Mouse (Mus musculus): ENCODE data around the gene Adipoq. TPM values are rescaled to one million over a fixed set of nuclear protein-coding genes. Genes with fewer than 3 reads are reported as not detected.

The Adipoq gene
- polyA plus RNA-seq, 1 experiment from 2014 or later: not detected

DNA sequence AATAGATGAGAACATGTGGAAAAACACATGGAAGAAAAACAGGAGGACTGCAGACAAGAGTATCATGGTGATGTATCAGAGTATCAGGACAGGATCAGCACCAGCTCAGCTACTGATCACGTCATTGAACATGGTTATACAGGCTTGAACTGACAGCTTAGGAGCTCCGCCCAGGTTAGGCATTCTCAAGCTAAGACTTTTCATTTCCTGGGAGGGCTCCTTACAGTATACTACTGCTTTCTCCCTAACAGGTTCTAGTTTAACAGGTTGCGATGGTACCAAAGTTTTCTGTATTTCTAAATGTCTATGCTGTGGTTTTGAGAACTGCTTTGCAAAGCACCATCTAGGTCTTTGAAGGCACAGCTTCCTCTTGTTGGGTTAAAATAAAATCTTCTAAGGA is 35.2 kb downstream of the Adipoq start:
- no peak for DNase-seq (ENCODE audit: low spot score, missing footprints)

DNA sequence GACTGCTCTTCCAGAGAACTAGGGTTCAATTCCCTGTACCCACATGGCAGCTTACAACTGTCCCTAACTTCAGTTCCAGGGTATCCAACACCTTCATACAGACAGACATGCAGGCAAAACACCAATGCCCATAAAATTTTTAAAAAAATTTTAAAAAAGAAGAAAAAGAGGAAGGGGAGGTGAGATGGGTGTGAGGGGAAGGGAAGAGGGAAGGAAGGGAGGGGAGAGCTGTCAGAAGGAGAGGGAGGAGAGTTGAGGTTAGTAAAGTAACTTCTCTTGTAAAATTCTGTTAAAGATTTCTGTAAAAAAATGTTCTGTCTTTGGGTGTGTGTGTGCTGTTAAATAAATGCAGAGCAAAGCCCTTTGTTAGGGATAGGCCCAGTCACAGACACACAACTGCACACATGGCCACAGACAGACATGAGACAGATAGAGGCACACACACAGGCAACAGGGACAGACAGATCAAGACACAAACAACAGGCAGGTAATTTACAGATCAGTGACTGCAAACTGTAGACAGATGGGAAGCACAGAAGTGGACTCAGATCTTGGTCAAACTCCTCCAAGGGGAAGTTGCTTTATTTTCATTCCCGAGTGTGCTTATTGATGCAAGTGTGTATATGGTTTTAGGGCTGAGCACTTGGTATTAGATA is 35.7 kb downstream of the Adipoq start:
- Histone ChIP-seq H3K27ac (ENCODE audit: low read depth, low read length) (no peak overlapping the region), H3K4me3 (ENCODE audit: low read depth, low read length) (no peak overlapping the region), H3K9ac (ENCODE audit: low read length) (no peak overlapping the region), H3K4me1 (ENCODE audit: control insufficient read depth, insufficient read depth, low read length) (no peaks in the 10 kb centered on the region), H3K4me2 (no peak overlapping the region), H3K27me3 (ENCODE audit: control insufficient read depth, insufficient read depth, low read length) (no peaks in the 10 kb centered on the region), H3K36me3 (ENCODE audit: control insufficient read depth, insufficient read depth, low read length) (no peaks in the 10 kb centered on the region), H3K9me3 (ENCODE audit: control insufficient read depth, low read length) (no peaks in the 10 kb centered on the region)
- WGBS: 66% methylated on average over 1 of the region's 1 CpGs
- ATAC-seq (ENCODE audit: low FRiP score): no peak
- no peak for DNase-seq (ENCODE audit: low spot score, missing footprints)

More for the DNA sequence above, 35.2 kb downstream of the Adipoq start:
- H3K9me3 ChIP-seq (ENCODE audit: control insufficient read depth, low read length): no peaks in the 10 kb centered on the region
- no peaks in the 10 kb centered on the region for H3K36me3 ChIP-seq (ENCODE audit: control insufficient read depth, insufficient read depth, low read length)
- H3K4me3 ChIP-seq (ENCODE audit: low read depth, low read length): no peak overlapping the region
- no peaks in the 10 kb centered on the region for H3K4me1 ChIP-seq (ENCODE audit: control insufficient read depth, insufficient read depth, low read length)
- 84% methylated on average over 3 of the region's 3 CpGs for WGBS
- H3K9ac ChIP-seq (ENCODE audit: low read length): no peak overlapping the region
- H3K27ac ChIP-seq (ENCODE audit: low read depth, low read length): no peak overlapping the region
- no peaks in the 10 kb centered on the region for H3K27me3 ChIP-seq (ENCODE audit: control insufficient read depth, insufficient read depth, low read length)
- H3K4me2 ChIP-seq: no peak overlapping the region
- no peak for ATAC-seq (ENCODE audit: low FRiP score)

DNA sequence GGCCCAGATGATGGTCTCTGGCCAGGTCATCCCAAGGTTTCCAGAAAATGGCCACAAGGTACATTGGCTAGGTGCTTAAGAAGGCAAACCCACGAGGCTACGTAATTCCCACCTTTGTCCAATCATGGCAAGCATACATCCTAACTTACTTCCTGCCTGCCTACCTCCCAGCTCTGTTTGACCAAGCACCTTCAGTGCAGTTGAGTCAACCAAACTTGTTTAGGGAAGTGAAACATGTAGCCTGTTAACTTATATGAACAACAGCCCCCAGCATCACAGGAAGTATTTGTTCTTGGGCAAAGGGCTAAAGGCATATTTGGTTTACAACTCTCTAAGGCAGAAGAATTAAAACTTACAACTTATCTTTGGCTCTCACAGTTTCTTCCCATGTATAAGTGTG is 39.5 kb downstream of the Adipoq start:
- Histone ChIP-seq H3K27me3 (ENCODE audit: control insufficient read depth, insufficient read depth, low read length) (no peaks in the 10 kb centered on the region), H3K4me2 (no peak overlapping the region), H3K9me3 (ENCODE audit: control insufficient read depth, low read length) (no peaks in the 10 kb centered on the region), H3K27ac (ENCODE audit: low read depth, low read length) (no peak overlapping the region), H3K4me1 (ENCODE audit: control insufficient read depth, insufficient read depth, low read length) (no peaks in the 10 kb centered on the region), H3K36me3 (ENCODE audit: control insufficient read depth, insufficient read depth, low read length) (no peaks in the 10 kb centered on the region), H3K4me3 (ENCODE audit: low read depth, low read length) (no peak overlapping the region), H3K9ac (ENCODE audit: low read length) (no peak overlapping the region)
- 88% methylated on average over 2 of the region's 2 CpGs for WGBS
- ATAC-seq (ENCODE audit: low FRiP score) (no peak), DNase-seq (ENCODE audit: low spot score, missing footprints) (no peak)

DNA sequence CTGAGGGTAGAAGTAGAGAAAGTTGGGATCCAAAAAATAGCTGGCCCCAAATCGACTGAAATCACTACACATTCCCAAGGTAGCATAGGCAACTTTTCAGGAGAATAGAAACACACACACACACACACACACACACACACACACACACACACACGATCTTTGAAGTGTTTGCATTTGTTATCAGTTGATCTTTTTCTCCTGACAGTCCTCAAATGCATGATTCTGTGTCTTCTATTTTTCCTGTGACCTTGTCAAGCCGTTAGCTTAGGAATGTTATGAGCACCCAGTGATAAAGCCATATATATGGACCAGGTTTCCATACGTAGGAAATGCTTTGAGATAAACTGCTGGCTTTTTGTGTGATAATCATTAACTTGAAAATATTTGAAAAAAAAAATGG is 40.1 kb downstream of the Adipoq start:
- Histone ChIP-seq H3K27me3 (ENCODE audit: control insufficient read depth, insufficient read depth, low read length) (no peaks in the 10 kb centered on the region), H3K9me3 (ENCODE audit: control insufficient read depth, low read length) (no peaks in the 10 kb centered on the region), H3K36me3 (ENCODE audit: control insufficient read depth, insufficient read depth, low read length) (no peaks in the 10 kb centered on the region), H3K9ac (ENCODE audit: low read length) (no peak overlapping the region), H3K27ac (ENCODE audit: low read depth, low read length) (no peak overlapping the region), H3K4me3 (ENCODE audit: low read depth, low read length) (no peak overlapping the region), H3K4me2 (no peak overlapping the region), H3K4me1 (ENCODE audit: control insufficient read depth, insufficient read depth, low read length) (no peaks in the 10 kb centered on the region)
- no peak for DNase-seq (ENCODE audit: low spot score, missing footprints)
- no peak for ATAC-seq (ENCODE audit: low FRiP score)
- WGBS: 90% methylated on average over 4 of the region's 4 CpGs

DNA sequence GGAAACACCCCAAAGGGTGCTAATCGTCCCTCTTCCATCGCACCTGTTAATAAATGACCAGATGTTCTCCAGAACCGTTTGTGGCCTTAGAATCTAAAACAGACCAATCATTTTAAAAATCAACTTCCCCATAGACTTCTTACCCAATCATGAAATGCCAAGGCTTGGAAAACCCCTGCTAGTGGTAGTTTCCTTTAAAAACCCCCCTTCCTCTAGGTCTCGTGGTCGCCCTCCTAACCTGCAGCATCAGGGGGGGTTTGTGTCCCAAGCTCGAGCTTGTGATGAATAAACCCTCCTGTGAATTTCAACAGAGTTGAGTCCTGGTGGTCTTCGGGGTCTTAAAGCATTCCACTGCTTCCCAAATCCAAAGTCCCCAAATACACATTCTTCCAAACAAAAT is 41.6 kb downstream of the Adipoq start:
- ATAC-seq (ENCODE audit: low FRiP score) (no peak), DNase-seq (ENCODE audit: low spot score, missing footprints) (no peak)
- Histone ChIP-seq H3K27me3 (ENCODE audit: control insufficient read depth, insufficient read depth, low read length) (no peaks in the 10 kb centered on the region), H3K4me1 (ENCODE audit: control insufficient read depth, insufficient read depth, low read length) (no peaks in the 10 kb centered on the region), H3K9me3 (ENCODE audit: control insufficient read depth, low read length) (no peaks in the 10 kb centered on the region), H3K9ac (ENCODE audit: low read length) (no peak overlapping the region), H3K4me3 (ENCODE audit: low read depth, low read length) (no peak overlapping the region), H3K27ac (ENCODE audit: low read depth, low read length) (no peak overlapping the region), H3K4me2 (no peak overlapping the region), H3K36me3 (ENCODE audit: control insufficient read depth, insufficient read depth, low read length) (no peaks in the 10 kb centered on the region)
- 85% methylated on average over 7 of the region's 7 CpGs for WGBS

DNA sequence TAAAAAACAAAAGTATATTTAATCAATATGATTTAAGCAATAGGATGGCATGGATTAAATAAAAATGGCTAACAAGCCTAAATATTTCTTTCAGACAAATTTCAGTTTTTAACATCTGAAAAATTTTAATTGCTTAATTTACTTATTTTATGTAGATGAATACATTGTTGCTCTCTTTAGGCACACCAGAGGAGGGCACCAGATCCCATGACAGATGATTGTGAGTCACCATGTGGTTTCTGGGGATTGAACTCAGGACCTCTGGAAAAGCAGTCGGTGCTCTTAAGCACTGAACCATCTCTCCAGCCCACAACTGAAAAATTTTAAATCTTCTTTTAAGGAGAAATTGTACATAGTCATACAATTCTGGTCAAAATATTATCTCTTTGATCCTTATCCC is 43.3 kb downstream of the Adipoq start:
- no peak overlapping the region for H3K27ac ChIP-seq (ENCODE audit: low read depth, low read length)
- H3K27me3 ChIP-seq (ENCODE audit: control insufficient read depth, insufficient read depth, low read length): no peaks in the 10 kb centered on the region
- no peak for ATAC-seq (ENCODE audit: low FRiP score)
- no peak overlapping the region for H3K4me2 ChIP-seq
- no peaks in the 10 kb centered on the region for H3K36me3 ChIP-seq (ENCODE audit: control insufficient read depth, insufficient read depth, low read length)
- no peaks in the 10 kb centered on the region for H3K4me1 ChIP-seq (ENCODE audit: control insufficient read depth, insufficient read depth, low read length)
- no peak overlapping the region for H3K9ac ChIP-seq (ENCODE audit: low read length)
- no peaks in the 10 kb centered on the region for H3K9me3 ChIP-seq (ENCODE audit: control insufficient read depth, low read length)
- WGBS: 75% methylated on average over 1 of the region's 1 CpGs
- no peak for DNase-seq (ENCODE audit: low spot score, missing footprints)
- H3K4me3 ChIP-seq (ENCODE audit: low read depth, low read length): no peak overlapping the region

DNA sequence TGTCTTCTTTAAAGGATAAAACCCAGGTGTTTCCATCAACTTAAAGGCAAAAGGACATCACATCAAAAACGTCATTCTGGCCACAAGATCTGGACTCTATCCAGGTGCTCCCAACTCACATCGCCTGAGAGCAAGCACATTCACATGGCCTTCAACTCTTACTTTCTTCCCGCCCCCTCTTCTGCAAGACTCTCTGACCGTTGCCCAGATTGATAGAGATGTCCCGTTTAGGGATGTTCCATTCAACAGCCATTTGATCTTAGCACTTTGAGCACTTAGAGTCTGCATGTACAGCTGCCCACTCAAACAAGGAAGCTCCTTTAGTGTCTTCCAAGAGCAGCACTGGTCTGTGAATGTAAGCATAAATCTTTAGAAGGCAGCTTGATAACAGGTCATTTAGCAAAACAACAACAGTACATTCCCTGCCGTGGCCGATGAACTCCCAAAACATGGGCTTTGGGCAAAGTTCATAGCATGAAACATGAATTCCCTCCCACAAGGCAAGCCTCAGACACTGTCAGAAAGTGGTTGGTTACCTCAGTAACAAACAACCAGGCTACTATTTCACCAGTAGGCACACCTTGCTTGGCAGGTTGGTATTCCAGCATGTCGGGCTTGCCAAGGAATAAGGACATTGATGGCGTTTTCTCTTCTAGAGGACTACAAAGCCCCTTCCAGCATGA is 45.4 kb downstream of the Adipoq start:
- no peak overlapping the region for H3K27ac ChIP-seq (ENCODE audit: low read depth, low read length)
- WGBS: 87% methylated on average over 9 of the region's 9 CpGs
- no peaks in the 10 kb centered on the region for H3K4me1 ChIP-seq (ENCODE audit: control insufficient read depth, insufficient read depth, low read length)
- H3K9ac ChIP-seq (ENCODE audit: low read length): no peak overlapping the region
- no peak for DNase-seq (ENCODE audit: low spot score, missing footprints)
- no peaks in the 10 kb centered on the region for H3K36me3 ChIP-seq (ENCODE audit: control insufficient read depth, insufficient read depth, low read length)
- no peak for ATAC-seq (ENCODE audit: low FRiP score)
- no peak overlapping the region for H3K4me3 ChIP-seq (ENCODE audit: low read depth, low read length)
- H3K9me3 ChIP-seq (ENCODE audit: control insufficient read depth, low read length): no peaks in the 10 kb centered on the region
- H3K27me3 ChIP-seq (ENCODE audit: control insufficient read depth, insufficient read depth, low read length): no peaks in the 10 kb centered on the region
- no peak overlapping the region for H3K4me2 ChIP-seq

DNA sequence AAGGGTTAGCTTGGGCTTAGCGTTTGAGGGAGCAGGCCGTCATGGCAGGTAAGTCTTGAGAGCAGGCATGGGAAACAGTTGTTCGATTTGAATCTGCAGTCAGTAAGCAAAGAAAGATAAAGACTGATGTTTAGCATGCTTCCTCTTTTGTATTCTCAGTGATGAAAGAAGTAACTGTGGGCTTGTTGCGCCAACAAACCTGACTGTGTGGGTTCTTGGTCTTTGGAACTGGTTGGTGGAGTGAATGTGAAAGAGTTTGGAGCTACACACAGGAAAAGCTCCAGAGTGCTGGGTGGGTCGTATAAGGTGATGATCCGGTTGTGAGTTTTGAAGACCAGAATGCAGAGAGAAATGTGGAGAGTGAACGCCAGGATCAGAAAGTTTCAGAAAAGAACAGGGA is 49.3 kb downstream of the Adipoq start:
- Histone ChIP-seq H3K27me3 (ENCODE audit: control insufficient read depth, insufficient read depth, low read length) (no peaks in the 10 kb centered on the region), H3K36me3 (ENCODE audit: control insufficient read depth, insufficient read depth, low read length) (no peaks in the 10 kb centered on the region), H3K27ac (ENCODE audit: low read depth, low read length) (no peak overlapping the region), H3K4me3 (ENCODE audit: low read depth, low read length) (no peak overlapping the region), H3K4me1 (ENCODE audit: control insufficient read depth, insufficient read depth, low read length) (no peaks in the 10 kb centered on the region), H3K4me2 (no peak overlapping the region), H3K9ac (ENCODE audit: low read length) (no peak overlapping the region), H3K9me3 (ENCODE audit: control insufficient read depth, low read length) (no peaks in the 10 kb centered on the region)
- 84% methylated on average over 7 of the region's 7 CpGs for WGBS
- DNase-seq (ENCODE audit: low spot score, missing footprints): no peak
- no peak for ATAC-seq (ENCODE audit: low FRiP score)

DNA sequence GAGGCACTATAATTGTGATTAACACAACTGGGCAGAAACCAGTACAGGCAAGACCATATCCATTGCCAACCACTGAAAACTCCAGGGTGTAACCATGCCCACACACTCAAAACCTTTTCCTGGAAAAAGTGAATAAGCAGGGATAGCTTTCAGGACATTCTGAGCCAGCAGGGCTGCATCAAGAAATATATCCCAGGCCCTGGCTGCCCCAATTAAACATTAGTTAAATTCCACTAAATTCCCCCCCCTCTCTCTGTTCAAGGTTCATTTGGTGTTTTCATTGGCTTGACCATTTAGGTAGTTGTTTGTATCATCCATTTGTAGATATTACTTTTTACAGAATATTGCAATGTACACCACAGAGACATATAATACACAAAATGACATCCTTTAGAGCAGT is 50.0 kb downstream of the Adipoq start:
- Histone ChIP-seq H3K4me2 (no peak overlapping the region), H3K36me3 (ENCODE audit: control insufficient read depth, insufficient read depth, low read length) (no peaks in the 10 kb centered on the region), H3K4me1 (ENCODE audit: control insufficient read depth, insufficient read depth, low read length) (no peaks in the 10 kb centered on the region), H3K9ac (ENCODE audit: low read length) (no peak overlapping the region), H3K9me3 (ENCODE audit: control insufficient read depth, low read length) (no peaks in the 10 kb centered on the region), H3K27me3 (ENCODE audit: control insufficient read depth, insufficient read depth, low read length) (no peaks in the 10 kb centered on the region), H3K4me3 (ENCODE audit: low read depth, low read length) (no peak overlapping the region), H3K27ac (ENCODE audit: low read depth, low read length) (no peak overlapping the region)
- DNase-seq (ENCODE audit: low spot score, missing footprints) (no peak), ATAC-seq (ENCODE audit: low FRiP score) (no peak)
